Mouse (Mus musculus) R1 (cell line): Measurements from ENCODE around the gene Pde3a.
A peak's percentile ranks its signal among the peaks of the same experiment; 100 is the strongest.
"Not testable (repeated sequence)": the region's sequence is repeated elsewhere in the genome, so short reads cannot be mapped to it uniquely, and the experiment has no call there.

Source experiments
- DNase-seq: peaks from one replicate; pipeline ENCODE4 v3.0.0-alpha.2; 2018; ENCODE audit warnings: low read depth, low spot score

Pde3a gene

GRCm38 (mm10) chr6:141327134-141327533 is 78.1 kb downstream of the Pde3a start:
- DNase-seq, result not testable (repeated sequence)

- DNase-seq, result no peak
Observed at GRCm38 (mm10) chr6:141328071-141328470, 79.0 kb downstream of the Pde3a start.

- no peak for DNase-seq
Observed at GRCm38 (mm10) chr6:141331464-141331863, 82.4 kb downstream of the Pde3a start.

- DNase-seq, result no peak
Observed at GRCm38 (mm10) chr6:141332613-141333165, 83.6 kb downstream of the Pde3a start.

GRCm38 (mm10) chr6:141333245-141333644 is 84.2 kb downstream of the Pde3a start:
- peak; percentile 39 for DNase-seq

- peak; percentile 77 for DNase-seq
Observed at GRCm38 (mm10) chr6:141335878-141336277, 86.8 kb downstream of the Pde3a start.

- DNase-seq, result no peak
Observed at GRCm38 (mm10) chr6:141336438-141336837, 87.4 kb downstream of the Pde3a start.

GRCm38 (mm10) chr6:141337673-141338072 is 88.6 kb downstream of the Pde3a start:
- DNase-seq, result peak; percentile 72

- no peak for DNase-seq
Observed at GRCm38 (mm10) chr6:141341385-141341784, 92.3 kb downstream of the Pde3a start.

GRCm38 (mm10) chr6:141347870-141348269 is 98.8 kb downstream of the Pde3a start:
- no peak for DNase-seq

GRCm38 (mm10) chr6:141348542-141348941 is 99.5 kb downstream of the Pde3a start:
- DNase-seq, result no peak

- no peak for DNase-seq
Observed at GRCm38 (mm10) chr6:141350261-141350660, 101.2 kb downstream of the Pde3a start.

GRCm38 (mm10) chr6:141352277-141352676 is 103.2 kb downstream of the Pde3a start:
- no peak for DNase-seq

- DNase-seq, result peak; percentile 87
Observed at GRCm38 (mm10) chr6:141363664-141364063, 114.6 kb downstream of the Pde3a start.

- no peak for DNase-seq
Observed at GRCm38 (mm10) chr6:141367037-141367436, 118.0 kb downstream of the Pde3a start.

- DNase-seq, result peak; percentile 37
Observed at GRCm38 (mm10) chr6:141372697-141373096, 123.6 kb downstream of the Pde3a start.

- DNase-seq, result no peak
Observed at GRCm38 (mm10) chr6:141374469-141375057, 125.5 kb downstream of the Pde3a start.

- no peak for DNase-seq
Observed at GRCm38 (mm10) chr6:141375155-141375554, 126.1 kb downstream of the Pde3a start.

GRCm38 (mm10) chr6:141380927-141381326 is 131.9 kb downstream of the Pde3a start:
- no peak for DNase-seq

- no peak for DNase-seq
Observed at GRCm38 (mm10) chr6:141381473-141381872, 132.4 kb downstream of the Pde3a start.

GRCm38 (mm10) chr6:141381881-141382370 is 132.9 kb downstream of the Pde3a start:
- DNase-seq, result no peak

GRCm38 (mm10) chr6:141388104-141388503 is 139.0 kb downstream of the Pde3a start:
- DNase-seq, result no peak

GRCm38 (mm10) chr6:141395926-141396325 is 146.9 kb downstream of the Pde3a start:
- no peak for DNase-seq
